Comparison of ENCODE assay signal across 8 mouse cellular contexts in genomic region chr2:181186635-181187034, GRCm38 (mm10). TPM values are rescaled to one million over a fixed set of nuclear protein-coding genes. Genes with fewer than 3 reads are reported as not detected.
DNase-seq lines count a peak whose midpoint lies in the region; ATAC-seq and TF ChIP-seq lines count a peak whose summit lies in the region.

No protein-coding gene starts in this region.

- under 1% methylated on average over 14 of the region's 14 CpGs for WGBS in forebrain, embryonic 14.5 days
- under 1% methylated on average over 14 of the region's 14 CpGs for WGBS in lung, embryonic 14.5 days
- under 1% methylated on average over 14 of the region's 14 CpGs for WGBS in olfactory bulb, adult 2 months
- WGBS in thymus, adult 2 months = under 1% methylated on average over 14 of the region's 14 CpGs

- H3K9ac ChIP-seq in forebrain, embryonic 14.5 days (ENCODE audit: low read length) = peak overlapping the region; percentile 98
- peak overlapping the region; percentile 90 for H3K9ac ChIP-seq in lung, embryonic 14.5 days

- TF ChIP-seq POLR2A in olfactory bulb, adult 2 months (IDR thresholded peaks at IDR 0.05; ENCODE audit: insufficient read depth, low read depth, low read length) = no peak
- no peak for TF ChIP-seq POLR2A in thymus, adult 2 months (IDR thresholded peaks at IDR 0.05; ENCODE audit: control insufficient read depth, extremely low read depth, insufficient read depth, low read length, poor library complexity)

- intact Hi-C loops in heart, postnatal 25 days (cut with DNase I) = loop anchor here (1.0 to 5.0 kb wide), 4 partner anchors 51 to 148 kb away; partner anchors contain the start of gene Rtel1

- H3K9me3 ChIP-seq in forebrain, embryonic 14.5 days (replicated peaks; ENCODE audit: control insufficient read depth, low read length) = no peaks in the 10 kb centered on the region
- H3K9me3 ChIP-seq in lung, embryonic 14.5 days (ENCODE audit: low read depth, low read length) = no peaks in the 10 kb centered on the region

- peak overlapping the region; percentile 67 for H3K4me3 ChIP-seq in forebrain, embryonic 14.5 days (ENCODE audit: low read depth, low read length)
- H3K4me3 ChIP-seq in layer of hippocampus, adult 2 months = peak overlapping the region; percentile 88
- H3K4me3 ChIP-seq in lung, embryonic 14.5 days (ENCODE audit: low read depth, low read length) = peak overlapping the region; percentile 75
- peak overlapping the region; percentile 69 for H3K4me3 ChIP-seq in olfactory bulb, adult 2 months (ENCODE audit: insufficient read depth, low read depth, low read length)
- H3K4me3 ChIP-seq in thymus, adult 2 months (ENCODE audit: control insufficient read depth, insufficient read depth, low read length) = peak overlapping the region; percentile 86

- peak; percentile 88 for ATAC-seq in forebrain, embryonic 14.5 days
- ATAC-seq in lung, embryonic 14.5 days (ENCODE audit: insufficient read depth) = peak; percentile 81

- peaks cover 8% of the 10 kb centered on the region for H3K4me1 ChIP-seq in forebrain, embryonic 14.5 days (ENCODE audit: control insufficient read depth, insufficient read depth, low read length)
- H3K4me1 ChIP-seq in lung, embryonic 14.5 days (ENCODE audit: insufficient read depth) = no peaks in the 10 kb centered on the region
- peaks cover 6% of the 10 kb centered on the region for H3K4me1 ChIP-seq in olfactory bulb, adult 2 months (ENCODE audit: control insufficient read depth, insufficient read depth, low read length)
- peaks cover 14% of the 10 kb centered on the region for H3K4me1 ChIP-seq in thymus, adult 2 months (replicated peaks; ENCODE audit: control insufficient read depth, insufficient read depth, low read length)

- peak; percentile 94 for DNase-seq in ES-CJ7 (ENCODE audit: low read depth, low spot score)
- DNase-seq in cerebellum, adult 11 months = peak; percentile 84
- peak; percentile 95 for DNase-seq in forebrain, embryonic 14.5 days (ENCODE audit: low spot score)
- peak; percentile 71 for DNase-seq in heart, postnatal 25 days (ENCODE audit: low spot score)
- DNase-seq in layer of hippocampus, adult 2 months (ENCODE audit: low spot score in 2 of 2) = peak; percentile 89
- peak; percentile 95 for DNase-seq in lung, embryonic 14.5 days
- peak; percentile 89 for DNase-seq in thymus, adult 2 months

- H3K27me3 ChIP-seq in forebrain, embryonic 14.5 days (replicated peaks; ENCODE audit: control insufficient read depth, insufficient read depth, low read length) = no peaks in the 10 kb centered on the region
- H3K27me3 ChIP-seq in lung, embryonic 14.5 days (ENCODE audit: insufficient read depth, low read length) = no peaks in the 10 kb centered on the region
- H3K27me3 ChIP-seq in thymus, adult 2 months (ENCODE audit: control insufficient read depth, insufficient read depth, low read length) = no peaks in the 10 kb centered on the region

- H3K36me3 ChIP-seq in forebrain, embryonic 14.5 days (ENCODE audit: control insufficient read depth, insufficient read depth, low read length) = peaks cover 10% of the 10 kb centered on the region
- H3K36me3 ChIP-seq in lung, embryonic 14.5 days (ENCODE audit: insufficient read depth) = peaks cover 10% of the 10 kb centered on the region; the same call in 1 of the 2 replicates
- no peaks in the 10 kb centered on the region for H3K36me3 ChIP-seq in thymus, adult 2 months (ENCODE audit: control insufficient read depth, insufficient read depth, low read length)

- peak overlapping the region; percentile 67 for H3K4me2 ChIP-seq in forebrain, embryonic 14.5 days (ENCODE audit: low read length)
- peak overlapping the region; percentile 85 for H3K4me2 ChIP-seq in lung, embryonic 14.5 days

- peak; percentile 93 for TF ChIP-seq CTCF in layer of hippocampus, adult 2 months (conservative IDR thresholded peaks at IDR 0.05)
- peak; percentile 98 for TF ChIP-seq CTCF in lung, embryonic 14.5 days (IDR thresholded peaks at IDR 0.05; ENCODE audit: low read depth)
- peak; percentile 89 for TF ChIP-seq CTCF in olfactory bulb, adult 2 months (IDR thresholded peaks at IDR 0.05; ENCODE audit: insufficient read depth, low read depth, low read length)
- peak; percentile 81; the same call in 1 of the 2 replicates for TF ChIP-seq CTCF in thymus, adult 2 months (IDR thresholded peaks at IDR 0.05; ENCODE audit: borderline replicate concordance, control insufficient read depth, extremely low read depth, insufficient read depth, low read length, poor library complexity)

- H3K27ac ChIP-seq in forebrain, embryonic 14.5 days (ENCODE audit: low read depth, low read length) = peak overlapping the region; percentile 93
- peak overlapping the region; percentile 97 for H3K27ac ChIP-seq in layer of hippocampus, adult 2 months
- H3K27ac ChIP-seq in lung, embryonic 14.5 days (ENCODE audit: low read depth) = peak overlapping the region; percentile 94
- peak overlapping the region; percentile 66 for H3K27ac ChIP-seq in olfactory bulb, adult 2 months (ENCODE audit: insufficient read depth, low read depth, low read length)
- H3K27ac ChIP-seq in thymus, adult 2 months (ENCODE audit: control insufficient read depth, insufficient read depth, low read length) = peak overlapping the region; percentile 38; the same call in 1 of the 2 replicates

RNA-seq across cellular contexts. Expression of gene Ppdpf, which starts 0.4 kb away (rescaled TPM):
- 525 and 607 TPM in 2 replicates for polyA plus RNA-seq in forebrain, embryonic 14.5 days (2014; fragmentation: Nextera tagmentation; extraction: Ambion mirVana)
- total RNA-seq in heart, postnatal 25 days (2021) = 10 to 100 TPM; 52.0 to 55.5 TPM
- 10 to 100 TPM; 85.4 to 90.2 TPM for total RNA-seq in layer of hippocampus, adult 2 months (2021)
- 333 and 364 TPM in 2 replicates for polyA plus RNA-seq in lung, embryonic 14.5 days (2014; fragmentation: Nextera tagmentation; extraction: Ambion mirVana)
- not detected in 2 replicates for polyA plus RNA-seq in olfactory bulb, adult 2 months (2012; ENCODE audit: insufficient read depth, insufficient read length, low replicate concordance, missing spikeins)
- 191 and 219 TPM in 2 replicates for polyA plus RNA-seq in thymus, adult 2 months (2012; rRNA removed)

RNA-seq across cellular contexts. Expression of gene Ptk6, which starts 16.0 kb away (rescaled TPM):
- not detected in 2 replicates for polyA plus RNA-seq in forebrain, embryonic 14.5 days (2014; fragmentation: Nextera tagmentation; extraction: Ambion mirVana)
- total RNA-seq in heart, postnatal 25 days (2021) = not detected
- total RNA-seq in layer of hippocampus, adult 2 months (2021) = under 1 TPM in 1 of 2 experiments, not detected in 1; 0.10 TPM
- polyA plus RNA-seq in lung, embryonic 14.5 days (2014; fragmentation: Nextera tagmentation; extraction: Ambion mirVana) = 0.12 TPM in 1 of 2 replicates, not detected in the other
- polyA plus RNA-seq in olfactory bulb, adult 2 months (2012; ENCODE audit: insufficient read depth, insufficient read length, low replicate concordance, missing spikeins) = not detected in 2 replicates
- polyA plus RNA-seq in thymus, adult 2 months (2012; rRNA removed) = 0.22 and 0.32 TPM in 2 replicates

RNA-seq across cellular contexts. Expression of gene Srms, which starts 26.4 kb away (rescaled TPM):
- 0.16 and 0.25 TPM in 2 replicates for polyA plus RNA-seq in forebrain, embryonic 14.5 days (2014; fragmentation: Nextera tagmentation; extraction: Ambion mirVana)
- total RNA-seq in heart, postnatal 25 days (2021) = under 1 TPM; 0.25 to 0.42 TPM
- total RNA-seq in layer of hippocampus, adult 2 months (2021) = under 1 TPM; 0.12 to 0.41 TPM
- polyA plus RNA-seq in lung, embryonic 14.5 days (2014; fragmentation: Nextera tagmentation; extraction: Ambion mirVana) = 0.16 and 0.22 TPM in 2 replicates
- not detected in 2 replicates for polyA plus RNA-seq in olfactory bulb, adult 2 months (2012; ENCODE audit: insufficient read depth, insufficient read length, low replicate concordance, missing spikeins)
- polyA plus RNA-seq in thymus, adult 2 months (2012; rRNA removed) = 0.71 and 0.86 TPM in 2 replicates

RNA-seq across cellular contexts. Expression of gene Eef1a2, which starts 29.8 kb away (rescaled TPM):
- 5.1 and 5.9 TPM in 2 replicates for polyA plus RNA-seq in forebrain, embryonic 14.5 days (2014; fragmentation: Nextera tagmentation; extraction: Ambion mirVana)
- 1,000 to 10,000 TPM; 1,438 to 1,541 TPM for total RNA-seq in heart, postnatal 25 days (2021)
- total RNA-seq in layer of hippocampus, adult 2 months (2021) = 1,000 to 10,000 TPM; 1,145 to 1,175 TPM
- 0.35 TPM in 1 of 2 replicates, not detected in the other for polyA plus RNA-seq in lung, embryonic 14.5 days (2014; fragmentation: Nextera tagmentation; extraction: Ambion mirVana)
- polyA plus RNA-seq in olfactory bulb, adult 2 months (2012; ENCODE audit: insufficient read depth, insufficient read length, low replicate concordance, missing spikeins) = 147 TPM in 1 of 2 replicates, not detected in the other
- polyA plus RNA-seq in thymus, adult 2 months (2012; rRNA removed) = 2.7 and 42.5 TPM in 2 replicates

RNA-seq across cellular contexts. Expression of gene Fndc11, which starts 33.2 kb away (rescaled TPM):
- polyA plus RNA-seq in forebrain, embryonic 14.5 days (2014; fragmentation: Nextera tagmentation; extraction: Ambion mirVana) = 0.21 and 0.44 TPM in 2 replicates
- not detected for total RNA-seq in heart, postnatal 25 days (2021)
- not detected for total RNA-seq in layer of hippocampus, adult 2 months (2021)
- polyA plus RNA-seq in lung, embryonic 14.5 days (2014; fragmentation: Nextera tagmentation; extraction: Ambion mirVana) = 0.21 and 0.27 TPM in 2 replicates
- not detected in 2 replicates for polyA plus RNA-seq in olfactory bulb, adult 2 months (2012; ENCODE audit: insufficient read depth, insufficient read length, low replicate concordance, missing spikeins)
- 0.85 and 0.88 TPM in 2 replicates for polyA plus RNA-seq in thymus, adult 2 months (2012; rRNA removed)

Comparison
In these comparisons a context has a peak if more than half of its experiments do, and no peak if none do; other contexts are left out.
1. Peak in every context shown above with its lines: DNase-seq, ATAC-seq, H3K4me3 ChIP-seq and H3K27ac ChIP-seq.
2. H3K27ac ChIP-seq: peak in every context shown above with its lines; median percentile 97 in layer of hippocampus, adult 2 months; 94 in lung, embryonic 14.5 days; 93 in forebrain, embryonic 14.5 days; 66 in olfactory bulb, adult 2 months; 38 in thymus, adult 2 months.